Mouse (Mus musculus) liver, embryonic 13.5 days (tissue): Measurements from ENCODE around the gene Ermp1. TPM values are rescaled to one million over a fixed set of nuclear protein-coding genes. Genes with fewer than 3 reads are reported as not detected.

ENCODE experiments used
- ATAC-seq: fragments of 200-750 bp; cut with Nextera tagmentation; 2 replicates; pipeline ENCODE4 v1.8.0; 2017; ENCODE audit warnings: low read depth, mild to moderate bottlenecking, moderate number of reproducible peaks, moderate library complexity
- DNase-seq: peaks from one replicate; pipeline ENCODE4 v3.0.0; 2022
- H3K27ac ChIP-seq: fragments of 300-500 bp; sonication (generic); 2 replicates; pipeline ENCODE4 v1.5.1; 2015; ENCODE audit warnings: moderate library complexity, mild to moderate bottlenecking, inconsistent platforms
- H3K27me3 ChIP-seq: fragments of 300-500 bp; sonication (generic); 2 replicates; pipeline ENCODE4 v1.6.1; 2015; ENCODE audit warnings: mild to moderate bottlenecking, inconsistent platforms
- H3K36me3 ChIP-seq: fragments of 300-500 bp; sonication (generic); 2 replicates; pipeline ENCODE4 v1.6.1; 2015; ENCODE audit warnings: mild to moderate bottlenecking, inconsistent platforms
- H3K4me1 ChIP-seq: fragments of 300-500 bp; sonication (generic); replicated peaks from 2 replicates; pipeline ENCODE4 v1.6.1; 2015; ENCODE audit warnings: inconsistent platforms
- H3K4me2 ChIP-seq: fragments of 300-500 bp; sonication (generic); 2 replicates; pipeline ENCODE4 v1.6.1; 2015; ENCODE audit warnings: inconsistent platforms, mild to moderate bottlenecking, moderate library complexity
- H3K4me3 ChIP-seq: fragments of 300-500 bp; sonication (generic); replicated peaks from 2 replicates; pipeline ENCODE4 v1.5.1; 2015; ENCODE audit warnings: mild to moderate bottlenecking, inconsistent platforms
- H3K9ac ChIP-seq: fragments of 300-500 bp; sonication (generic); 2 replicates; pipeline ENCODE4 v1.6.1; 2015; ENCODE audit warnings: mild to moderate bottlenecking, inconsistent platforms
- H3K9me3 ChIP-seq: fragments of 300-500 bp; sonication (generic); replicated peaks from 2 replicates; pipeline ENCODE4 v1.6.1; 2016; ENCODE audit warnings: inconsistent platforms
- WGBS: fragments of 180-500 bp; shearing (Covaris S2); methylation state at CpG from one replicate; pipeline ENCODE4 v1.1.7; 2015; ENCODE audit not compliant: insufficient replicate concordance; 5-methylcytosine and 5-hydroxymethylcytosine counted together
- polyA plus RNA-seq: library from polyadenylated mRNA; unstranded; fragments of >200 nt; fragmentation: Nextera tagmentation; extraction: Ambion mirVana; gene quantifications from 2 replicates; pipeline ENCODE4 v1.2.1, GENCODE M21; 2015

Ermp1 gene
- polyA plus RNA-seq, 1 experiment from 2014 or later = 9.0 TPM

GRCm38 (mm10) chr19:29659705-29660104, 11.5 kb upstream of the Ermp1 start:
- no peak overlapping the region for H3K9ac ChIP-seq
- no peak overlapping the region for H3K4me3 ChIP-seq
- no peaks in the 10 kb centered on the region for H3K36me3 ChIP-seq
- no peak overlapping the region for H3K27ac ChIP-seq
- 50% methylated on average over 6 of the region's 6 CpGs for WGBS
- H3K4me2 ChIP-seq = no peak overlapping the region
- no peak for DNase-seq
- H3K9me3 ChIP-seq = no peaks in the 10 kb centered on the region
- no peaks in the 10 kb centered on the region for H3K4me1 ChIP-seq
- no peaks in the 10 kb centered on the region for H3K27me3 ChIP-seq
- ATAC-seq = no peak

- no peak overlapping the region for H3K4me2 ChIP-seq
- 75% methylated on average over 4 of the region's 4 CpGs for WGBS
Observed at GRCm38 (mm10) chr19:29658836-29659235, 10.6 kb upstream of the Ermp1 start.

GRCm38 (mm10) chr19:29657558-29657957, 9.3 kb upstream of the Ermp1 start:
- Histone ChIP-seq H3K4me3 (no peak overlapping the region), H3K4me1 (no peaks in the 10 kb centered on the region), H3K27ac (no peak overlapping the region), H3K36me3 (no peaks in the 10 kb centered on the region), H3K9ac (no peak overlapping the region), H3K9me3 (no peaks in the 10 kb centered on the region), H3K27me3 (no peaks in the 10 kb centered on the region), H3K4me2 (no peak overlapping the region)
- WGBS = 64% methylated on average over 2 of the region's 2 CpGs
- ATAC-seq (no peak), DNase-seq (no peak)

More at GRCm38 (mm10) chr19:29658836-29659235, 10.6 kb upstream of the Ermp1 start:
- ATAC-seq = no peak
- no peak overlapping the region for H3K9ac ChIP-seq
- no peak overlapping the region for H3K27ac ChIP-seq
- no peak overlapping the region for H3K4me3 ChIP-seq
- no peaks in the 10 kb centered on the region for H3K36me3 ChIP-seq
- H3K4me1 ChIP-seq = no peaks in the 10 kb centered on the region
- H3K9me3 ChIP-seq = no peaks in the 10 kb centered on the region
- DNase-seq = no peak
- no peaks in the 10 kb centered on the region for H3K27me3 ChIP-seq

- no peaks in the 10 kb centered on the region for H3K36me3 ChIP-seq
- H3K4me3 ChIP-seq = no peak overlapping the region
- ATAC-seq (no peak), DNase-seq (no peak)
- H3K27ac ChIP-seq = no peak overlapping the region
- H3K9me3 ChIP-seq = no peaks in the 10 kb centered on the region
- H3K9ac ChIP-seq = no peak overlapping the region
- H3K4me1 ChIP-seq = no peaks in the 10 kb centered on the region
- WGBS = 44% methylated on average over 3 of the region's 3 CpGs
- no peak overlapping the region for H3K4me2 ChIP-seq
- H3K27me3 ChIP-seq = no peaks in the 10 kb centered on the region
Observed at GRCm38 (mm10) chr19:29657033-29657432, 8.8 kb upstream of the Ermp1 start.

GRCm38 (mm10) chr19:29656620-29657019, 8.4 kb upstream of the Ermp1 start:
- ATAC-seq (no peak), DNase-seq (no peak)
- no peak overlapping the region for H3K4me2 ChIP-seq
- H3K27ac ChIP-seq = no peak overlapping the region
- no peaks in the 10 kb centered on the region for H3K36me3 ChIP-seq
- WGBS = 78% methylated on average over 5 of the region's 5 CpGs
- no peak overlapping the region for H3K4me3 ChIP-seq
- H3K4me1 ChIP-seq = no peaks in the 10 kb centered on the region
- no peak overlapping the region for H3K9ac ChIP-seq
- no peaks in the 10 kb centered on the region for H3K27me3 ChIP-seq
- H3K9me3 ChIP-seq = no peaks in the 10 kb centered on the region

- H3K36me3 ChIP-seq = no peaks in the 10 kb centered on the region
- H3K27me3 ChIP-seq = no peaks in the 10 kb centered on the region
- no peak overlapping the region for H3K27ac ChIP-seq
- H3K9me3 ChIP-seq = no peaks in the 10 kb centered on the region
- 0 out of 2 replicates have a peak, but pooled peaks cover 1% of the 10 kb centered on the region for H3K4me1 ChIP-seq
- no peak overlapping the region for H3K9ac ChIP-seq
- 65% methylated on average over 4 of the region's 4 CpGs for WGBS
- ATAC-seq (no peak), DNase-seq (no peak)
- no peak overlapping the region for H3K4me3 ChIP-seq
- H3K4me2 ChIP-seq = no peak overlapping the region
Observed at GRCm38 (mm10) chr19:29656029-29656428, 7.8 kb upstream of the Ermp1 start.

GRCm38 (mm10) chr19:29655148-29655547, 6.9 kb upstream of the Ermp1 start:
- H3K27me3 ChIP-seq = no peaks in the 10 kb centered on the region
- no peak overlapping the region for H3K27ac ChIP-seq
- no peak overlapping the region for H3K4me3 ChIP-seq
- no peaks in the 10 kb centered on the region for H3K36me3 ChIP-seq
- H3K9ac ChIP-seq = no peak overlapping the region
- H3K9me3 ChIP-seq = no peaks in the 10 kb centered on the region
- DNase-seq = no peak
- no peak overlapping the region for H3K4me2 ChIP-seq
- WGBS = 68% methylated on average over 6 of the region's 6 CpGs
- peaks cover 10% of the 10 kb centered on the region for H3K4me1 ChIP-seq
- ATAC-seq = no peak

- 85% methylated on average over 9 of the region's 9 CpGs for WGBS
- no peak overlapping the region for H3K4me3 ChIP-seq
- no peaks in the 10 kb centered on the region for H3K27me3 ChIP-seq
- no peak overlapping the region for H3K4me2 ChIP-seq
- no peaks in the 10 kb centered on the region for H3K36me3 ChIP-seq
- DNase-seq (no peak), ATAC-seq (no peak)
- H3K4me1 ChIP-seq = peaks cover 24% of the 10 kb centered on the region
- H3K9me3 ChIP-seq = no peaks in the 10 kb centered on the region
- no peak overlapping the region for H3K27ac ChIP-seq
- H3K9ac ChIP-seq = no peak overlapping the region
Observed at GRCm38 (mm10) chr19:29653768-29654265, 5.6 kb upstream of the Ermp1 start.

GRCm38 (mm10) chr19:29649683-29650082, 1.5 kb upstream of the Ermp1 start:
- ATAC-seq (peak; percentile 80), DNase-seq (peak; percentile 72)
- WGBS = 59% methylated on average over 1 of the region's 1 CpGs
- Histone ChIP-seq H3K27me3 (no peaks in the 10 kb centered on the region), H3K9me3 (no peaks in the 10 kb centered on the region), H3K9ac (no peak overlapping the region), H3K27ac (peak overlapping the region; percentile 80), H3K4me1 (peaks cover 41% of the 10 kb centered on the region), H3K4me3 (no peak overlapping the region), H3K4me2 (peak overlapping the region; percentile 43), H3K36me3 (peaks cover 16% of the 10 kb centered on the region)

GRCm38 (mm10) chr19:29648550-29648914, 317 bp upstream of the Ermp1 start:
- peaks cover 41% of the 10 kb centered on the region for H3K4me1 ChIP-seq
- H3K4me2 ChIP-seq = peak overlapping the region; percentile 77
- H3K36me3 ChIP-seq = peaks cover 19% of the 10 kb centered on the region
- no peaks in the 10 kb centered on the region for H3K27me3 ChIP-seq
- H3K4me3 ChIP-seq = peak overlapping the region; percentile 96
- 35% methylated on average over 4 of the region's 4 CpGs for WGBS
- H3K27ac ChIP-seq = peak overlapping the region; percentile 80
- ATAC-seq = no peak
- no peak for DNase-seq
- H3K9me3 ChIP-seq = no peaks in the 10 kb centered on the region
- H3K9ac ChIP-seq = peak overlapping the region; percentile 94

- DNase-seq = no peak
- H3K4me2 ChIP-seq = no peak overlapping the region
Observed at GRCm38 (mm10) chr19:29644747-29645146, 3.5 kb downstream of the Ermp1 start.

GRCm38 (mm10) chr19:29643194-29643922, 4.9 kb downstream of the Ermp1 start:
- Histone ChIP-seq H3K27ac (no peak overlapping the region), H3K9me3 (no peaks in the 10 kb centered on the region), H3K9ac (no peak overlapping the region), H3K27me3 (no peaks in the 10 kb centered on the region), H3K4me2 (no peak overlapping the region), H3K4me1 (peaks cover 27% of the 10 kb centered on the region), H3K36me3 (peaks cover 40% of the 10 kb centered on the region), H3K4me3 (no peak overlapping the region)
- no peak for ATAC-seq
- 74% methylated on average over 11 of the region's 11 CpGs for WGBS
- no peak for DNase-seq

More at GRCm38 (mm10) chr19:29644747-29645146, 3.5 kb downstream of the Ermp1 start:
- no peaks in the 10 kb centered on the region for H3K9me3 ChIP-seq
- 88% methylated on average over 6 of the region's 6 CpGs for WGBS
- peaks cover 41% of the 10 kb centered on the region for H3K4me1 ChIP-seq
- no peaks in the 10 kb centered on the region for H3K27me3 ChIP-seq
- H3K36me3 ChIP-seq = peaks cover 38% of the 10 kb centered on the region
- no peak overlapping the region for H3K4me3 ChIP-seq
- no peak overlapping the region for H3K27ac ChIP-seq
- H3K9ac ChIP-seq = no peak overlapping the region
- no peak for ATAC-seq
